Mouse (Mus musculus) spleen, postnatal 0 days (tissue): Measurements from ENCODE around the gene Zbp1. TPM values are rescaled to one million over a fixed set of nuclear protein-coding genes. Genes with fewer than 3 reads are reported as not detected.

Experiments used
- polyA plus RNA-seq: library from polyadenylated mRNA; unstranded; fragments of >200 nt; fragmentation: Nextera tagmentation; extraction: Ambion mirVana; gene quantifications from 2 replicates; pipeline ENCODE4 v1.2.1, GENCODE M21; 2015

Zbp1 gene
- polyA plus RNA-seq = 2.9 and 6.3 TPM in 2 replicates

DNA sequence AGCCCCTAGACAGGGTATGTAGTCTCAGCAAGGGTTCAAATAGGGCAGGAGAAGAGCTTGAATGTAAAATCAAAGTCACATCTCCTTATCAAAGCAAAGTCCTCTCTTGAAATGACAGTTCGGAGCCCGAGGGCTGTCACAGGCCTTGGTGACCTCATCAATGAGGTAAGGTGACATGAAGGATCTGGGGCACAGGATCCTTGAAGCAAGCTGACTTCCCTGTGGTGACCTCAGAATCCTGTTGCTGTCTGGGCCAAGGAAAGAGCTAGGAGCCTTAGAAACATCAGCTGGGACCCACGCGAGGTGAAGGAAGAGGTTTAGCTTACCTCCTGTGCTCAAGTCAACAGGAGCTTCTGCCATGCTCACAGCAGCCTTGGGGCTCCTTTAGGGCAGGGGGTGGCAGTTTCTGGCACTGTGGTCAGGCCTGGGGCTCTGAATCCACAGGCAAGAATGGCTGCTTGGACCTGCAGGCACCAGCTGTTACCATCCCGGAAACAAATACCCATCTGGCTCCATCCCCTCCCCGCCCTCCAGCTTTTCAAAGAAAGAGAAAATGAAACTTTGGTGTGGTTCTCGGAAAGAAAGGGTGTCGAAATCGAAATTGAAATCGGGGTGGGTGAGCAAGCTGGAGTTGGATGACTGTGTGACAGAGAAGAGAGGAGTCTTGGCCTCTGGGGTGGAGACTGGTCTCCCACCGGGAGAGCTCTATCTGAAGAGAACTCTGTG, at the start of gene Zbp1:
Gene Zbp1, minus strand, starts transcription at position 508 of the 726 bp plus-strand sequence.

Other genes starting within 250 kb of the Zbp1 start
- 0.10 and 0.28 TPM in 2 replicates for gene Spo11, start 241.2 kb downstream of the Zbp1 start, polyA plus RNA-seq
- gene Rae1, start 218.8 kb downstream of the Zbp1 start, polyA plus RNA-seq = 91.4 and 93.1 TPM in 2 replicates
- gene Rbm38, start 198.4 kb downstream of the Zbp1 start, polyA plus RNA-seq = 225 and 250 TPM in 2 replicates
- 0.06 and 0.07 TPM in 2 replicates for gene Ctcfl, start 99.4 kb downstream of the Zbp1 start, polyA plus RNA-seq
- gene Pck1, start 65.9 kb downstream of the Zbp1 start, polyA plus RNA-seq = 0.08 and 0.13 TPM in 2 replicates
- gene Pmepa1, start 57.6 kb upstream of the Zbp1 start, polyA plus RNA-seq = 2.7 and 2.8 TPM in 2 replicates